Mouse (Mus musculus): ENCODE measurements around the gene Rhbdd2.

DNA sequence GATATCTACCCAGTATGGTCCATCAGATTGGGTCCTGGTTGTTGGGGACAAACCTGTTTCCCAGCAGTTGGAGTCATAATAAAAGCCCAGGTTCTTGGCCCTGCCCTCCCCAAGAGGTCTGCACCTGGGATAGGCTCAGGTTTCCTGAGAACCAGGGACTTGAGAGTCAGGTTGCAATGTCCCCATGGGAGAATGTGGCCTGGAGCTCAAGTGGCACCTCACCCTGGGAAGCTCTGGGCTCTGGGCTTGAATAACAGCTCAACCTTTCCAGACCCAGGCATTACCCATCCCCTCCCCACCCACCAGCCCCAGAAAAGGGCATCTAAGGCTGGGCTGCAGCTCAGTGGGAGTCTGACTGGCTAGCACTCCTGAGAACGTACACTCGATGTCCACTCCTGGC is 20.8 kb downstream of the Rhbdd2 start:
- TF ChIP-seq MAFK (IDR thresholded peaks at IDR 0.05; ENCODE audit: insufficient replicate concordance, low read length) (no peak), CTCF (conservative IDR thresholded peaks at IDR 0.05 in 1 of 2, IDR thresholded peaks at IDR 0.05 in 1 of 2; ENCODE audit: low read depth in 2 of 2, low read length in 2 of 2) (no peak), TCF12 (IDR thresholded peaks at IDR 0.05; ENCODE audit: low read depth, low read length) (no peak), EP300 (IDR thresholded peaks at IDR 0.05; ENCODE audit: low read length) (no peak), NRF1 (IDR thresholded peaks at IDR 0.05; ENCODE audit: low read depth, low read length) (no peak), JUN (IDR thresholded peaks at IDR 0.05; ENCODE audit: insufficient read depth, low read depth, low read length) (no peak), JUND (conservative IDR thresholded peaks at IDR 0.05; ENCODE audit: low read depth, low read length) (no peak)
